In the genomic region with DNA sequence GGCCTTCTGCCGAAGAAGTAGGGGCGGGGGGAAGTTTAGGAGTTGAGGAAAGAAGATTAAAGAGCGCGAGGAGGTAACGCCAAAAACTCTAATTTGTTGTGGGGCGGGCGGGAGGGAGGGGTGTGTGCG, we compare ENCODE assay signal across 8 mouse cellular contexts. TPM values are rescaled to one million over a fixed set of nuclear protein-coding genes. Genes with fewer than 3 reads are reported as not detected.
DNase-seq lines count a peak whose midpoint lies in the region; ATAC-seq lines count a peak whose summit lies in the region.

A gene (plus strand): TSS at position 30 of the 129 bp plus-strand sequence.

- H3K9ac ChIP-seq in lung, embryonic 16.5 days (ENCODE audit: low read length), result peak within 1 kb of the TSS; percentile 86
- peak within 1 kb of the TSS; percentile 83 for H3K9ac ChIP-seq in embryonic facial prominence, embryonic 11.5 days (replicated peaks; ENCODE audit: low read length)
- peak within 1 kb of the TSS; percentile 92 for H3K9ac ChIP-seq in heart, embryonic 16.5 days (ENCODE audit: low read length)
- H3K9ac ChIP-seq in stomach, embryonic 15.5 days, result peak within 1 kb of the TSS; percentile 57

- peak within 1 kb of the TSS; percentile 99 for H3K27ac ChIP-seq in lung, embryonic 16.5 days (ENCODE audit: low read length)
- H3K27ac ChIP-seq in embryonic facial prominence, embryonic 11.5 days (replicated peaks; ENCODE audit: low read depth, low read length), result peak within 1 kb of the TSS; percentile 98
- peak within 1 kb of the TSS; percentile 99 for H3K27ac ChIP-seq in heart, embryonic 16.5 days (ENCODE audit: low read length)
- H3K27ac ChIP-seq in limb, embryonic 10.5 days, result peak within 1 kb of the TSS; percentile 97
- H3K27ac ChIP-seq in stomach, embryonic 15.5 days, result peak within 1 kb of the TSS; percentile 99

- H3K36me3 ChIP-seq in lung, embryonic 16.5 days (ENCODE audit: control insufficient read depth, insufficient read depth, low read length), result no peaks in the 10 kb centered on the region
- H3K36me3 ChIP-seq in embryonic facial prominence, embryonic 11.5 days (replicated peaks; ENCODE audit: control insufficient read depth, insufficient read depth, low read depth, low read length), result no peaks in the 10 kb centered on the region
- H3K36me3 ChIP-seq in heart, embryonic 16.5 days (ENCODE audit: control insufficient read depth, insufficient read depth), result no peaks in the 10 kb centered on the region
- no peaks in the 10 kb centered on the region for H3K36me3 ChIP-seq in limb, embryonic 10.5 days
- H3K36me3 ChIP-seq in stomach, embryonic 15.5 days, result no peaks in the 10 kb centered on the region

- WGBS in lung, embryonic 16.5 days, result 0% methylated on average over 3 of the region's 8 CpGs
- WGBS in embryonic facial prominence, embryonic 11.5 days, result 0% methylated on average over 8 of the region's 8 CpGs
- WGBS in heart, embryonic 16.5 days, result 0% methylated on average over 8 of the region's 8 CpGs
- under 1% methylated on average over 7 of the region's 8 CpGs for WGBS in limb, embryonic 10.5 days
- 0% methylated on average over 7 of the region's 8 CpGs for WGBS in stomach, embryonic 15.5 days

- H3K4me3 ChIP-seq in lung, embryonic 16.5 days (ENCODE audit: low read length), result peak within 1 kb of the TSS; percentile 71
- peak within 1 kb of the TSS; percentile 62 for H3K4me3 ChIP-seq in embryonic facial prominence, embryonic 11.5 days (ENCODE audit: low read depth, low read length)
- H3K4me3 ChIP-seq in heart, embryonic 16.5 days (ENCODE audit: low read length), result peak within 1 kb of the TSS; percentile 83
- peak within 1 kb of the TSS; percentile 71 for H3K4me3 ChIP-seq in limb, embryonic 10.5 days
- peak within 1 kb of the TSS; percentile 64 for H3K4me3 ChIP-seq in stomach, embryonic 15.5 days (replicated peaks)

- no peaks in the 10 kb centered on the region for H3K27me3 ChIP-seq in lung, embryonic 16.5 days (ENCODE audit: control insufficient read depth, insufficient read depth, low read depth, low read length)
- no peaks in the 10 kb centered on the region for H3K27me3 ChIP-seq in embryonic facial prominence, embryonic 11.5 days (ENCODE audit: control insufficient read depth, insufficient read depth, low read length)
- no peaks in the 10 kb centered on the region for H3K27me3 ChIP-seq in heart, embryonic 16.5 days (ENCODE audit: control insufficient read depth, insufficient read depth, low read length)
- H3K27me3 ChIP-seq in limb, embryonic 10.5 days (ENCODE audit: low read depth, poor library complexity, severe bottlenecking), result no peaks in the 10 kb centered on the region
- no peaks in the 10 kb centered on the region for H3K27me3 ChIP-seq in stomach, embryonic 15.5 days (replicated peaks)

- peak within 1 kb of the TSS; percentile 85 for H3K4me2 ChIP-seq in lung, embryonic 16.5 days (ENCODE audit: low read depth, low read length)
- H3K4me2 ChIP-seq in embryonic facial prominence, embryonic 11.5 days (ENCODE audit: low read depth, low read length), result peak within 1 kb of the TSS; percentile 76
- H3K4me2 ChIP-seq in heart, embryonic 16.5 days (ENCODE audit: low read depth, low read length), result peak within 1 kb of the TSS; percentile 82
- H3K4me2 ChIP-seq in stomach, embryonic 15.5 days, result peak within 1 kb of the TSS; percentile 63

- no peak for DNase-seq in lung, adult 18-20 months
- no peak for DNase-seq in embryonic facial prominence, embryonic 11.5 days (ENCODE audit: low spot score)
- DNase-seq in limb, embryonic 10.5 days (ENCODE audit: low spot score), result no peak
- no peak for DNase-seq in right cerebral cortex, postnatal 14 days
- no peak for DNase-seq in lung, postnatal 25 days (ENCODE audit: low spot score)

- H3K9me3 ChIP-seq in lung, embryonic 16.5 days (ENCODE audit: control insufficient read depth, low read length), result no peaks in the 10 kb centered on the region
- H3K9me3 ChIP-seq in embryonic facial prominence, embryonic 11.5 days (replicated peaks; ENCODE audit: control insufficient read depth, low read length), result no peaks in the 10 kb centered on the region
- no peaks in the 10 kb centered on the region for H3K9me3 ChIP-seq in heart, embryonic 16.5 days (replicated peaks; ENCODE audit: control insufficient read depth, low read length)
- H3K9me3 ChIP-seq in limb, embryonic 10.5 days (replicated peaks), result no peaks in the 10 kb centered on the region
- H3K9me3 ChIP-seq in stomach, embryonic 15.5 days, result no peaks in the 10 kb centered on the region

- no peak for ATAC-seq in lung, embryonic 16.5 days (ENCODE audit: low read depth)
- no peak for ATAC-seq in embryonic facial prominence, embryonic 11.5 days (replicated peaks; ENCODE audit: insufficient number of reproducible peaks, low FRiP score, low TSS enrichment, low read depth)
- no peak for ATAC-seq in heart, embryonic 16.5 days (replicated peaks; ENCODE audit: extremely low read depth, insufficient read depth, low FRiP score)
- no peak for ATAC-seq in stomach, embryonic 15.5 days (ENCODE audit: insufficient read depth, low FRiP score, low read depth)

- H3K4me1 ChIP-seq in lung, embryonic 16.5 days (replicated peaks; ENCODE audit: control insufficient read depth, insufficient read depth, low read length), result no peaks in the 10 kb centered on the region; the same call in 1 of the 2 replicates
- no peaks in the 10 kb centered on the region for H3K4me1 ChIP-seq in embryonic facial prominence, embryonic 11.5 days (ENCODE audit: control insufficient read depth, insufficient read depth, low read length)
- H3K4me1 ChIP-seq in heart, embryonic 16.5 days (ENCODE audit: control insufficient read depth, insufficient read depth, low read length), result no peaks in the 10 kb centered on the region
- H3K4me1 ChIP-seq in limb, embryonic 10.5 days, result peaks cover 22% of the 10 kb centered on the region
- H3K4me1 ChIP-seq in stomach, embryonic 15.5 days, result no peaks in the 10 kb centered on the region

RNA-seq across cellular contexts. Expression of the gene that starts here (rescaled TPM):
- polyA plus RNA-seq in lung, embryonic 16.5 days (2015; fragmentation: Nextera tagmentation; extraction: Ambion mirVana), result 21.8 and 25.2 TPM in 2 replicates
- polyA plus RNA-seq in embryonic facial prominence, embryonic 11.5 days (2014; fragmentation: Nextera tagmentation; extraction: Ambion mirVana), result 15.4 and 19.0 TPM in 2 replicates
- polyA plus RNA-seq in heart, embryonic 16.5 days (2015; fragmentation: Nextera tagmentation; extraction: Ambion mirVana), result 43.7 and 45.2 TPM in 2 replicates
- polyA plus RNA-seq in limb, embryonic 10.5 days (2016; fragmentation: Nextera tagmentation; extraction: Ambion mirVana), result 7.8 and 11.7 TPM in 2 replicates
- polyA plus RNA-seq in stomach, embryonic 15.5 days (2015; fragmentation: Nextera tagmentation; extraction: Ambion mirVana), result 23.4 and 24.6 TPM in 2 replicates
